Mouse (Mus musculus) neural tube, embryonic 14.5 days (tissue): ENCODE measurements at regions not wholly inside any gene's neighbourhood (a gene's known extent, or its start where the extent isn't known, plus 50 kb on each side); places are given as distances from the start of the nearest gene placed in this dataset.

Experiments
- ATAC-seq: fragments of 200-750 bp; cut with Nextera tagmentation; 2 replicates; pipeline ENCODE4 v1.8.0; 2017; ENCODE audit warnings: low read depth, mild to moderate bottlenecking, moderate TSS enrichment, moderate library complexity
- H3K27ac ChIP-seq: fragments of 300-500 bp; sonication (generic); 2 replicates; pipeline ENCODE4 v1.5.1; 2014; ENCODE audit warnings: low read depth, mild to moderate bottlenecking, control low read depth, low read length, moderate library complexity, mixed read lengths
- H3K27me3 ChIP-seq: fragments of 300-500 bp; sonication (generic); 2 replicates; pipeline ENCODE4 v1.6.1; 2014; ENCODE audit warnings: low read length; ENCODE audit not compliant: control insufficient read depth, insufficient read depth
- H3K36me3 ChIP-seq: fragments of 300-500 bp; sonication (generic); 2 replicates; pipeline ENCODE4 v1.6.1; 2014; ENCODE audit warnings: low read length, mixed read lengths; ENCODE audit not compliant: control insufficient read depth, insufficient read depth
- H3K4me1 ChIP-seq: fragments of 300-500 bp; sonication (generic); 2 replicates; pipeline ENCODE4 v1.6.1; 2014; ENCODE audit warnings: low read length; ENCODE audit not compliant: control insufficient read depth, insufficient read depth
- H3K4me2 ChIP-seq: fragments of 300-500 bp; sonication (generic); 2 replicates; pipeline ENCODE4 v1.6.1; 2014; ENCODE audit warnings: mild to moderate bottlenecking, low read depth, low read length, control low read depth
- H3K4me3 ChIP-seq: fragments of 300-500 bp; sonication (generic); 2 replicates; pipeline ENCODE4 v1.5.1; 2014; ENCODE audit warnings: low read depth, low read length, control low read depth, mixed read lengths
- H3K9ac ChIP-seq: fragments of 300-500 bp; sonication (generic); replicated peaks from 2 replicates; pipeline ENCODE4 v1.6.1; 2014; ENCODE audit warnings: low read depth, mild to moderate bottlenecking, control low read depth, low read length, mixed read lengths
- H3K9me3 ChIP-seq: fragments of 300-500 bp; sonication (generic); 2 replicates; pipeline ENCODE4 v1.6.1; 2016; ENCODE audit warnings: low read length; ENCODE audit not compliant: control insufficient read depth
- WGBS: fragments of 180-500 bp; shearing (Covaris S2); extraction: QIAGEN DNeasy Blood & Tissue Kit; methylation state at CpG from one replicate; pipeline ENCODE4 v1.1.7; 2014; 5-methylcytosine and 5-hydroxymethylcytosine counted together

DNA sequence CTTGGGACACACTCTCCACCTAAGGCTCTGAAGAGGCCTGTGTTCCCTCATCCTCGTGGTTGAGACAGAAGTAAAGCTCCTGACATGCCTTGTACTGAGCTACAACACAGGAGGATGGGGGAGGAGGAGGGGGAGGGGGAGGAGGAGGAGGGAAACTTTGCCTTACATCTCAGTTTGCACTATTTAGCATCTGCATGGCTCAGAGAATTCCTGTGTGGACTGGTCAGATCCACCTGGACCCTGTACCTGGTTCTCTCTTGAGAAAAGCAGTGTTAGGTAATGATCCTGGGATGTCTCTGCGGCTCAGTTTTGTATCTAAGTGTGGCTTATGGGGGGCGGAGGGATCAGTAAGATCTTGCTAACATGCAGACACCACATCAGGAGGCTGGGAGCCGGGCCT is 102.2 kb upstream of the Sulf2 start:
- Histone ChIP-seq H3K4me2 (no peak overlapping the region), H3K9ac (no peak overlapping the region), H3K36me3 (no peaks in the 10 kb centered on the region), H3K9me3 (no peaks in the 10 kb centered on the region), H3K27ac (no peak overlapping the region), H3K27me3 (no peaks in the 10 kb centered on the region), H3K4me1 (peaks cover 5% of the 10 kb centered on the region; the same call in 1 of the 2 replicates), H3K4me3 (no peak overlapping the region)
- no peak for ATAC-seq
- 69% methylated on average over 4 of the region's 4 CpGs for WGBS

DNA sequence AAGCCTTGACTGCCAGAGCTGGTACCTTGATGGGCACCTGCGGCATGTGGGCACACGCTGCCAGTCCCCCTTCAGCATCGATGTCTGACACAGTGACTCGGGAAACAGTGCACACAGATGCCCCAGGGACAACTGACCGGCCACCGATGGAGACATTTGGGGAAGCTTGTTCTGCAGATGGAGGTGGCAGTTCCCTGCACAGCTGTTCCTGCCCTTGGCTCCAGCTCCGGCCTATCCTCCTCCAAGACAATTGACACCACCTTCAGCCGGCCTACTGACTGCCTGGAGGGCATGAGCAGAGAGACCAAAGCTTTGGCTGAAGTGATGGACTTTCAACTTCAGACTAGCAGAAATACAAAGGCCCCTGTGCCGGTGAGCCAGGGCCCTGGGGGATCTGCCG is 100.7 kb upstream of the Sulf2 start:
- Histone ChIP-seq H3K9ac (no peak overlapping the region), H3K27me3 (no peaks in the 10 kb centered on the region), H3K9me3 (no peaks in the 10 kb centered on the region), H3K4me2 (no peak overlapping the region), H3K4me1 (peaks cover 5% of the 10 kb centered on the region; the same call in 1 of the 2 replicates), H3K4me3 (no peak overlapping the region), H3K36me3 (no peaks in the 10 kb centered on the region), H3K27ac (no peak overlapping the region)
- ATAC-seq, result no peak
- WGBS, result 77% methylated on average over 10 of the region's 10 CpGs

DNA sequence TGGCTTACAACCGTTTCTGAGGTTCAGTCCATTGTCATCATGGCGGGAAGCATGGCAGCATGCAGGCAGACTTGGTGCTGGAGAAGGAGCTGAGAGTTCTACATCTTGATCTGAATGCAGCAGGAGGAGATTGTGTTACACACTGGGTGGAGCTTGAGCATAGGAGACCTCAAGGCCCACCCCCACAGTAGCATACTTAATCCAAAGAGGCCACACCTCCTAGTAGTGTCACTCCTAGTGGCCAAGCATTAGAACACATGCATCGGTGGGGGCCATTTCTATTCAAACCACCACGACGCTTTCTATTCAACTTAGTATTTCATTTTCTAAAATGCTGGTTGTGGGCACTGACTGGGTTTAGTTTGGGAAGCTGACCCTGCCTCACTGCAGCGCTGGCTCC is 99.1 kb upstream of the Sulf2 start:
- Histone ChIP-seq H3K27ac (no peak overlapping the region), H3K9ac (no peak overlapping the region), H3K27me3 (no peaks in the 10 kb centered on the region), H3K36me3 (no peaks in the 10 kb centered on the region), H3K9me3 (no peaks in the 10 kb centered on the region), H3K4me2 (no peak overlapping the region), H3K4me3 (no peak overlapping the region), H3K4me1 (peaks cover 6% of the 10 kb centered on the region; the same call in 1 of the 2 replicates)
- 78% methylated on average over 6 of the region's 6 CpGs for WGBS
- no peak for ATAC-seq

DNA sequence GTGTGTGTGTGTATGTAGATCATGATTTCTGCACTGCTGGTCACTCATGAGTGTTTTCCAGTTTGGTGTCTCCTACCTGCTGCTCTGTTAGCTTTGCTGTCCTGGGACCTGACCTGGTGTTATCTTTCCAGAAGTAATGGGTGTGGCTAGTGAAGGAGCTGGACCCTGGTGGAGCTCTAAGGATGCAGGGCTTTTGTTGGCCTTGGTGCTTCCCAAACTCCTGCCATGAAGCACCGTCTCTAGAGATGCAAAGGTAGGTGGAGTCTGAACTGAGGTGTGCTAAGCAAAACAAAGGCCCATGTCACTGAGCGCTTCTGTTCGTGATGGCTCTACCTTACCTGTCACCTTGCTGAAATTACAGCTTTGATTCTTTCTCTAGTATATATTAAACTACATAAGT is 96.6 kb upstream of the Sulf2 start:
- Histone ChIP-seq H3K27me3 (no peaks in the 10 kb centered on the region), H3K27ac (no peak overlapping the region), H3K9ac (no peak overlapping the region), H3K4me1 (0 out of 2 replicates have a peak, but pooled peaks cover 5% of the 10 kb centered on the region), H3K9me3 (no peaks in the 10 kb centered on the region), H3K36me3 (no peaks in the 10 kb centered on the region), H3K4me2 (no peak overlapping the region), H3K4me3 (no peak overlapping the region)
- no peak for ATAC-seq
- WGBS, result 95% methylated on average over 3 of the region's 3 CpGs

DNA sequence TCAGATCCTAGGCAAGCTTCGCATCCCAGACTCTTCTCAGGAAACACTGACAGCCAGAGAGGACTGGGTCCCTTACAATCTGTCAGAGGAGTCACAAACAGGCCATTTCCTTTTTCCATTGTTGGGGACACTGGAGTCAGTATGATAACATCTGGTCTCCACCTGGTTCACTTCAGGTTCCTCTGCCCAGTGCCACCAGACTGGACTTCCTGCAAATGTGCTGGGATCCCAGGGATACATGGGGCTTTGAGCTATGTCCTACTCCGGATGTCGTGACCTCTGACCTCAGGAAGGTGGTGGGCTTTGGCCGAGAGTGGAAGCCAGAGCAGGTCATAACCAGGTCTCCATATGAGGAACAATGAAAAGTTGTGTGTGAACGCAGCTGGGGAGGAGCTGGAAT is 96.0 kb upstream of the Sulf2 start:
- ATAC-seq, result no peak
- Histone ChIP-seq H3K27ac (no peak overlapping the region), H3K4me1 (0 out of 2 replicates have a peak, but pooled peaks cover 5% of the 10 kb centered on the region), H3K4me3 (no peak overlapping the region), H3K4me2 (no peak overlapping the region), H3K9ac (no peak overlapping the region), H3K36me3 (no peaks in the 10 kb centered on the region), H3K9me3 (no peaks in the 10 kb centered on the region), H3K27me3 (no peaks in the 10 kb centered on the region)
- WGBS, result 73% methylated on average over 5 of the region's 5 CpGs

DNA sequence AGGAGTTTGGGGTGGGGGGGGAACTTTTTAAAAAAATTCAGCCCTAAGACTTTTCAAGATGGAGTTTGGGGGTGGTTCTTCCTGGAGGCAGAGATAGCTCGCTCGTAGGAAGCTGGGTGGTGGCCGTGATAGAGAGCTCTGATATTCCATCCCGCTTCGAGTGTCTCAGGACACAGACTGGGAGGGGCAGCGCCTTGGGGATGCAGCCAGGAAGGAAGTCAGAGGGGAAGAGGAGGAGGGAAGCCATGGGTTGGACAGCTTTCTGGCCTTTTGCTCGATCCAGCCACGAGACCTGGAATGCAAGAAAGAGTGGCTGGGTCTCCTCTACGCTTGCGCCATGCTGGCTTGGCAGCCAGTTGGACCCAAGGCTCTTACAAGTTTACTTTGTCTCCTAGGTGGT is 95.1 kb upstream of the Sulf2 start:
- H3K36me3 ChIP-seq, result no peaks in the 10 kb centered on the region
- no peak for ATAC-seq

GRCm38 (mm10) chr2:166249338-166249950 is 94.0 kb upstream of the Sulf2 start:
- Histone ChIP-seq H3K9me3 (no peaks in the 10 kb centered on the region), H3K27ac (no peak overlapping the region), H3K9ac (no peak overlapping the region), H3K27me3 (no peaks in the 10 kb centered on the region), H3K36me3 (no peaks in the 10 kb centered on the region), H3K4me3 (no peak overlapping the region), H3K4me1 (0 out of 2 replicates have a peak, but pooled peaks cover 5% of the 10 kb centered on the region), H3K4me2 (no peak overlapping the region)
- no peak for ATAC-seq
- WGBS, result 28% methylated on average over 7 of the region's 7 CpGs

More for the DNA sequence above, 95.1 kb upstream of the Sulf2 start:
- WGBS, result 86% methylated on average over 10 of the region's 10 CpGs
- H3K27me3 ChIP-seq, result no peaks in the 10 kb centered on the region
- H3K4me3 ChIP-seq, result no peak overlapping the region
- no peak overlapping the region for H3K9ac ChIP-seq
- H3K4me1 ChIP-seq, result 0 out of 2 replicates have a peak, but pooled peaks cover 5% of the 10 kb centered on the region
- no peak overlapping the region for H3K27ac ChIP-seq
- no peaks in the 10 kb centered on the region for H3K9me3 ChIP-seq
- H3K4me2 ChIP-seq, result no peak overlapping the region

DNA sequence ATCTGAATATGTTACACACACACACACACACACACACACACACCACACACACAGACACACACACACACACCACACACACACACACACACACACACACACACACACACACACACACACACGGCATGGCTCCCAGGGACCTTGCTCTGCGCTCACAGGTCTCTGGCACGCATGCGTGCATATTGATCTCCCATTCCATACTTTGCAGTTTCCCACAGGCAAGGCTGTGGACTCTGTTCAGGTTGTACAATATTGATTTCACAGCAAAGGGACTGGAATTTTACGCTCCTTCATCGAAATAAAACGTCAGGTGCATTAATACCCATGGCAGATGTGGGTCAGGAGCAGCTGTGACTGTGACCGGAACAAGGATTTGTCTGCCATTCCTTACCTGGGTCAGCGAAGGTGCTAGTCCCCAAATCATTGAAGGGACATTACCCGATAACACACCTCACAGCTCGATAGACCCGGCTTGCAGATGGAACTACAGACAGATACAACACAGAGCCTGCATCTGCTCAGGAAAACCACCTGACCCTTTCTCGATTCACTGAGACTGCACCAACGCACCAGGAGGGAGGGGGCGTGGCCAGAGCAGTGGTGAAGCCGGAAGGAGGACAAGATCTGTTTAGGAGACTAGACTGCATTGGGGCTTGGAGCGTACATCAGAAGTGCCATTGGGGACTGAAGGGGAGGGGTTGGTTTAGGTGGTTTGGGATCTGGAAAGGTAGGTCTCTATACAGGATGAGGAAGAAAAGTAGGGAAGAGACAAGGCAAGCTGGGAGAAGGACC is 91.1 kb upstream of the Sulf2 start:
- ATAC-seq, result no peak
- 0 out of 2 replicates have a peak, but pooled peaks cover 5% of the 10 kb centered on the region for H3K4me1 ChIP-seq
- H3K4me2 ChIP-seq, result no peak overlapping the region
- no peak overlapping the region for H3K9ac ChIP-seq
- no peaks in the 10 kb centered on the region for H3K36me3 ChIP-seq
- H3K27me3 ChIP-seq, result no peaks in the 10 kb centered on the region
- H3K27ac ChIP-seq, result no peak overlapping the region
- H3K4me3 ChIP-seq, result no peak overlapping the region
- no peaks in the 10 kb centered on the region for H3K9me3 ChIP-seq
- WGBS, result 84% methylated on average over 17 of the region's 17 CpGs

GRCm38 (mm10) chr2:166245219-166245618 is 89.8 kb upstream of the Sulf2 start:
- ATAC-seq, result no peak
- 49% methylated on average over 8 of the region's 8 CpGs for WGBS
- H3K27ac ChIP-seq, result no peak overlapping the region

More at GRCm38 (mm10) chr2:166245219-166245618, 89.8 kb upstream of the Sulf2 start:
- Histone ChIP-seq H3K4me3 (no peak overlapping the region), H3K4me1 (0 out of 2 replicates have a peak, but pooled peaks cover 5% of the 10 kb centered on the region), H3K4me2 (no peak overlapping the region), H3K36me3 (no peaks in the 10 kb centered on the region), H3K9me3 (no peaks in the 10 kb centered on the region), H3K27me3 (no peaks in the 10 kb centered on the region), H3K9ac (no peak overlapping the region)
